Mouse (Mus musculus): ENCODE measurements at regions not wholly inside any gene's neighbourhood (a gene's known extent, or its start where the extent isn't known, plus 50 kb on each side); places are given as distances from the start of the nearest gene placed in this dataset.

- WGBS, result 58% methylated on average over 4 of the region's 4 CpGs
- H3K27ac ChIP-seq (replicated peaks), result no peak overlapping the region
- no peaks in the 10 kb centered on the region for H3K36me3 ChIP-seq
- H3K27me3 ChIP-seq, result no peaks in the 10 kb centered on the region
- H3K4me1 ChIP-seq, result no peaks in the 10 kb centered on the region
- H3K4me2 ChIP-seq (replicated peaks), result no peak overlapping the region
- ATAC-seq (ENCODE audit: low FRiP score, low read depth), result no peak
- H3K9ac ChIP-seq (replicated peaks), result no peak overlapping the region
- peaks cover 13% of the 10 kb centered on the region; the same call in 1 of the 2 replicates for H3K9me3 ChIP-seq
- no peak overlapping the region for H3K4me3 ChIP-seq
Observed at GRCm38 (mm10) chr3:4744003-4744402, 1006.6 kb upstream of the Gm8797 start.

GRCm38 (mm10) chr3:4744611-4745010 is 1006.0 kb upstream of the Gm8797 start:
- Histone ChIP-seq H3K4me2 (replicated peaks) (no peak overlapping the region), H3K4me1 (no peaks in the 10 kb centered on the region), H3K27me3 (no peaks in the 10 kb centered on the region), H3K9me3 (peaks cover 13% of the 10 kb centered on the region; the same call in 1 of the 2 replicates), H3K36me3 (no peaks in the 10 kb centered on the region), H3K9ac (replicated peaks) (no peak overlapping the region), H3K4me3 (no peak overlapping the region), H3K27ac (replicated peaks) (no peak overlapping the region)
- 88% methylated on average over 6 of the region's 6 CpGs for WGBS
- ATAC-seq (ENCODE audit: low FRiP score, low read depth), result 0 out of 2 replicates have a peak, but pooled peaks have one; percentile 34

- H3K4me3 ChIP-seq, result no peak overlapping the region
- H3K27me3 ChIP-seq, result no peaks in the 10 kb centered on the region
- no peak overlapping the region for H3K27ac ChIP-seq (replicated peaks)
- H3K4me1 ChIP-seq, result no peaks in the 10 kb centered on the region
- no peak overlapping the region for H3K9ac ChIP-seq (replicated peaks)
- no peaks in the 10 kb centered on the region for H3K9me3 ChIP-seq
- WGBS, result 86% methylated on average over 2 of the region's 2 CpGs
- H3K36me3 ChIP-seq, result no peaks in the 10 kb centered on the region
- no peak for ATAC-seq (ENCODE audit: low FRiP score, low read depth)
- no peak overlapping the region for H3K4me2 ChIP-seq (replicated peaks)
Observed at GRCm38 (mm10) chr3:4756099-4756498, 994.5 kb upstream of the Gm8797 start.

DNA sequence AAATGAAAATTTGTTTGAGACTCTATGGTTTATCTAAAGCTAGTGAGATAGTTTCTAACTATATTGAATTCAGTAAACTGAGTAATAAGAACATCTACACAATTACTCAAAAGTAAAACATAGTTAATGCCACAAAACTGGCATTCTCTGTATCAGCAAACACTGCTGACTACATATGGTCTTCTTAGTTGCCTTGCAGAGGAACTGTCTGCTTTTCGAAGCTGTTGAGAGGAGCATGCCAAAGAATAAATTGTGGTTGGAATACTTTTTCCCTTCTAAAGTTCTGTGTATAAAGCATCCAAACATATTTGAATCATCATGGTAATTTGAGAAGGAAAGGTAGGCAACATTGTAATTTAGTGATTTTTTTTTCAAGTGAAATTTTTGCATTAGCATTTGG is 993.5 kb upstream of the Gm8797 start:
- WGBS, result 85% methylated on average over 1 of the region's 1 CpGs
- H3K27ac ChIP-seq (replicated peaks), result no peak overlapping the region
- no peaks in the 10 kb centered on the region for H3K4me1 ChIP-seq
- H3K27me3 ChIP-seq, result no peaks in the 10 kb centered on the region
- H3K36me3 ChIP-seq, result no peaks in the 10 kb centered on the region
- H3K9me3 ChIP-seq, result no peaks in the 10 kb centered on the region
- H3K4me3 ChIP-seq, result no peak overlapping the region
- no peak for ATAC-seq (ENCODE audit: low FRiP score, low read depth)
- H3K4me2 ChIP-seq (replicated peaks), result no peak overlapping the region
- no peak overlapping the region for H3K9ac ChIP-seq (replicated peaks)

DNA sequence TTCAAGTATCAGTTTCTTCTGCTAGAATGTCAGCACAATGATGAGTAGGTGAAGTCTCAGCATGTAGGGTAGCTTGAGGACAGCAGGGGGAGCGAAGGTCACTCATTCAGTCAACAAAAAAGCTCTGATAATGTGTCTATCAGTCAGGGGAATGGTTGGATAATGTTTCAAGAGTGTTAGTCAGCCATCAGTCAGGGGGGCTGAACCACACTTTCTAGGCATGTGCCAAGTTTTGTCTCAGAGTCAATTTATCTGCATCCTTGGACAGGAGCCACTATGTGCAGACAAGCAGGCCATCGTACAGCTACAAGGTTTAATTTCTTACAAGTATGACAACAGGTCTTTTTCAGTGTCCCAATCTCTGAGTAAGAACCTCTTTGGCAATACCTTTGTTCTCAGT is 987.5 kb upstream of the Gm8797 start:
- Histone ChIP-seq H3K27ac (replicated peaks) (no peak overlapping the region), H3K27me3 (no peaks in the 10 kb centered on the region), H3K9me3 (no peaks in the 10 kb centered on the region; the same call in 1 of the 2 replicates), H3K4me3 (no peak overlapping the region), H3K4me2 (replicated peaks) (no peak overlapping the region), H3K4me1 (no peaks in the 10 kb centered on the region), H3K9ac (replicated peaks) (no peak overlapping the region), H3K36me3 (no peaks in the 10 kb centered on the region)
- WGBS, result 87% methylated on average over 2 of the region's 2 CpGs
- no peak for ATAC-seq (ENCODE audit: low FRiP score, low read depth)

DNA sequence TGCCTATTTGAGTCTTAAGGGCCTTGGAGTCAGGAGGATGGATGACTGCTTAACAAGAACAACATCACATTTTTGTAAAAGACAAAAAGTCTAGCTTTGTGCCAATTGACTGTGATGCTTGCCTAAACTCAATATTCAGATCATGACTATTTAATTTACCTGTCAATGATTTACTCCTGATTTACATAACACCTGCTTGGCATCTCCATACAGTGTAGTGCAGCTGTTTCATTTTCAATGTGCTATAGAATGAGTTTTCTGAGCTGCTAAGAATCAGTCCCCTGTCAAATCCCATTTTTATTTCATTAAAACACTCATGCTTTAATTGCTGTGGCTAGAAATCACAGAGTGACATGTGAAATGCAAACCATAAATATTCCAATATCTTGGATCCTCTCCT is 974.0 kb upstream of the Gm8797 start:
- no peaks in the 10 kb centered on the region for H3K9me3 ChIP-seq
- ATAC-seq (ENCODE audit: low FRiP score, low read depth), result no peak
- no peaks in the 10 kb centered on the region for H3K27me3 ChIP-seq
- H3K27ac ChIP-seq (replicated peaks), result no peak overlapping the region
- H3K4me2 ChIP-seq (replicated peaks), result no peak overlapping the region
- no peaks in the 10 kb centered on the region for H3K36me3 ChIP-seq
- H3K4me3 ChIP-seq, result no peak overlapping the region
- no peak overlapping the region for H3K9ac ChIP-seq (replicated peaks)
- no peaks in the 10 kb centered on the region for H3K4me1 ChIP-seq

- 87% methylated on average over 1 of the region's 1 CpGs for WGBS
- no peaks in the 10 kb centered on the region for H3K27me3 ChIP-seq
Observed at GRCm38 (mm10) chr3:4785160-4785559, 965.4 kb upstream of the Gm8797 start.

DNA sequence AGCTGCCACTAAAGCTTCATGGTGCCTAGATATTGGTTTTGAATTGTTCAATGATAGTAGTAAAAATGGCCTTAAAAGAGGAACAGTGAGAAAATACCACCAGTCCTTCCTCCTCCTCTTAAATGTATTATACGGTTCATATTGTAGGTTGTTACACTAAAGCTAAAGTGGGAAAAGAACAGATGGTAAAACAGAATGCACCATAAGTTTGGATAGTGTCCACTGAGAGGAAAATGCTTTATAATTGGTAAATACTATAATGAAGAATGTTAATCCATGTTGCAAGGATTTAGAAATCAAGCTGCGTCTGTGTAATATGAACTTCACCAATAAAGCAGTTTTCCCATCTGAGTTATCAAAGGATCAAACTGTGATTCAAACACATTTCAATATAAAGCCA is 957.5 kb upstream of the Gm8797 start:
- no peak for ATAC-seq (ENCODE audit: low FRiP score, low read depth)
- Histone ChIP-seq H3K9ac (replicated peaks) (no peak overlapping the region), H3K27ac (replicated peaks) (no peak overlapping the region), H3K27me3 (no peaks in the 10 kb centered on the region), H3K4me3 (no peak overlapping the region), H3K9me3 (no peaks in the 10 kb centered on the region), H3K4me1 (peaks cover 17% of the 10 kb centered on the region), H3K4me2 (replicated peaks) (no peak overlapping the region), H3K36me3 (no peaks in the 10 kb centered on the region)
- 96% methylated on average over 2 of the region's 2 CpGs for WGBS

More at GRCm38 (mm10) chr3:4785160-4785559, 965.4 kb upstream of the Gm8797 start:
- Histone ChIP-seq H3K4me3 (no peak overlapping the region), H3K4me1 (no peaks in the 10 kb centered on the region), H3K27ac (replicated peaks) (no peak overlapping the region), H3K4me2 (replicated peaks) (no peak overlapping the region), H3K36me3 (no peaks in the 10 kb centered on the region), H3K9me3 (no peaks in the 10 kb centered on the region), H3K9ac (replicated peaks) (no peak overlapping the region)
- no peak for ATAC-seq (ENCODE audit: low FRiP score, low read depth)

- Histone ChIP-seq H3K4me3 (no peak overlapping the region), H3K9ac (replicated peaks) (no peak overlapping the region), H3K27me3 (no peaks in the 10 kb centered on the region), H3K36me3 (no peaks in the 10 kb centered on the region), H3K9me3 (no peaks in the 10 kb centered on the region), H3K4me2 (replicated peaks) (peak overlapping the region; percentile 15; the same call in 1 of the 2 replicates), H3K27ac (replicated peaks) (peak overlapping the region; percentile 58), H3K4me1 (peaks cover 19% of the 10 kb centered on the region)
- peak; percentile 82 for ATAC-seq (ENCODE audit: low FRiP score, low read depth)
- WGBS, result 44% methylated on average over 6 of the region's 6 CpGs
Observed at GRCm38 (mm10) chr3:4796041-4796908, 954.3 kb upstream of the Gm8797 start.

- no peaks in the 10 kb centered on the region for H3K27me3 ChIP-seq
- H3K27ac ChIP-seq (replicated peaks), result peak overlapping the region; percentile 58
- H3K4me3 ChIP-seq, result no peak overlapping the region
- H3K4me1 ChIP-seq, result peaks cover 19% of the 10 kb centered on the region
- ATAC-seq (ENCODE audit: low FRiP score, low read depth), result peak; percentile 78
- WGBS, result 62% methylated on average over 8 of the region's 8 CpGs
- H3K9me3 ChIP-seq, result no peaks in the 10 kb centered on the region
- no peak overlapping the region for H3K9ac ChIP-seq (replicated peaks)
- H3K36me3 ChIP-seq, result no peaks in the 10 kb centered on the region
- H3K4me2 ChIP-seq (replicated peaks), result peak overlapping the region; percentile 15; the same call in 1 of the 2 replicates
Observed at GRCm38 (mm10) chr3:4796909-4797566, 953.6 kb upstream of the Gm8797 start.

GRCm38 (mm10) chr3:4797567-4797940 is 953.1 kb upstream of the Gm8797 start:
- WGBS, result 65% methylated on average over 6 of the region's 6 CpGs
- H3K9me3 ChIP-seq, result no peaks in the 10 kb centered on the region
- H3K9ac ChIP-seq (replicated peaks), result no peak overlapping the region
- ATAC-seq (ENCODE audit: low FRiP score, low read depth), result no peak
- no peaks in the 10 kb centered on the region for H3K27me3 ChIP-seq
- peaks cover 19% of the 10 kb centered on the region for H3K4me1 ChIP-seq
- no peaks in the 10 kb centered on the region for H3K36me3 ChIP-seq
- H3K4me3 ChIP-seq, result no peak overlapping the region
- H3K4me2 ChIP-seq (replicated peaks), result peak overlapping the region; percentile 6; the same call in 1 of the 2 replicates
- peak overlapping the region; percentile 58; the same call in 1 of the 2 replicates for H3K27ac ChIP-seq (replicated peaks)

DNA sequence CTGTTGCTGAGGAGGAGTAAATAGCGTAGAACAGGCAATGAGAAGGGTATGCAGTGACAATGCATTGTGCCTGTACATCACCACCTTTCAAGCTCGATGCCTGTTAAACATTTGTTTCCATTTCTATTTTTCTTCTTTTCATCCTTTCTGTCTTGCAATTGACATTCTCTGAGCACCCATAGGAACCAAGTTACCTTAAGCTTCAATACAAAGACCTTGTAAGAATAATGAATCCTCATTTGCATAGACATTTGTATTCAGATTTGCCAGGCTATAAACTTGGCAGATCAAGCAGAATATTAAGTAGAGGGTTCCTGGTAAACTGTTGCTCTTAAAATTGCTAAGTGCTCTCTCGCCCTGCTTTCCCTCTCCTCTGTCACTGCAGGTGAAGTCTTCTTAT is 952.2 kb upstream of the Gm8797 start:
- H3K9ac ChIP-seq (replicated peaks), result no peak overlapping the region
- no peaks in the 10 kb centered on the region for H3K36me3 ChIP-seq
- H3K4me2 ChIP-seq (replicated peaks), result no peak overlapping the region
- no peak overlapping the region for H3K27ac ChIP-seq (replicated peaks)
- H3K27me3 ChIP-seq, result no peaks in the 10 kb centered on the region
- H3K4me3 ChIP-seq, result no peak overlapping the region
- WGBS, result 61% methylated on average over 3 of the region's 3 CpGs
- ATAC-seq (ENCODE audit: low FRiP score, low read depth), result no peak
- H3K4me1 ChIP-seq, result peaks cover 19% of the 10 kb centered on the region
- no peaks in the 10 kb centered on the region for H3K9me3 ChIP-seq
